Mouse (Mus musculus): ENCODE data around the gene Zfp146. TPM values are rescaled to one million over a fixed set of nuclear protein-coding genes. Genes with fewer than 3 reads are reported as not detected.
"Not testable (repeated sequence)": the region's sequence is repeated elsewhere in the genome, so short reads cannot be mapped to it uniquely, and the experiment has no call there.

The Zfp146 gene
- polyA plus RNA-seq (2015; fragmentation: Nextera tagmentation; extraction: Ambion mirVana) = 17.5 and 18.6 TPM in 2 replicates

DNA sequence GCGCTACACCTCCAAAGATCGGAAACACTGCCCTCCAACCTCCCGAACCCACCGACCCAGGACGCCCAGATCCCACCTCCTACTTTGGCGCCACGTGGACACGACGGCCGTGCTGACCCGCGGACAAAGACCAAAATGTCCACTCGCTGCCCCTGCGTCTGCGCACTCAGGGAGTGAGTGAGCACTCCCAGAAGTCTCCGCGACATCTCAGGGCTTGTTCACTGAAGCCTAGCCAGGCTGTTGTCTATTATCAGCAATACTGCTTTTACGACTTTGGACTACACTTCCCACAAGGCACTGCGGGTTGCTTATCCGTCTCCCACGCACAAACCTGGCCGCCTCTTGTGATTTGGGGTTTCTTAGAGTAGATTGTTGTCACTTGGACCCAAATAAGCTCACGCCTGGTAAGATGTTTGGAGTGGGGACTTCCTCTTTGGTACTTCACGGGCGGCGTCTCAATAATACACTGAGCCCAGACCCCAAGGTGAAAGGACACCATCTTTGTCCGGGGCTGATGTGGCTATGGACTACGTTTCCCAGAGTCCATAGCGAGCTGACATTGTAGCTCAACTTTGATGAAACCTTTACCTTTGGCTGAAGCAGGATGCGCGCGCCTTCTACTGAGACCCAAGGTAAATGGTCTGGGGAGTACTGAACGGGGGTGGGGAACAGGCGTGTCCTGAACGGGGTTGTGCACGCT, at the start of gene Zfp146:
Gene Zfp146 (minus strand): TSS at position 168 of the 700 bp plus-strand sequence.
- H3K9me3 ChIP-seq = peaks cover 15% of the 10 kb centered on the region
- H3K36me3 ChIP-seq = peaks cover 31% of the 10 kb centered on the region
- H3K4me2 ChIP-seq = peak within 1 kb of the TSS; percentile 77
- peak within 1 kb of the TSS; percentile 79 for H3K9ac ChIP-seq
- WGBS = under 1% methylated on average over 36 of the region's 36 CpGs
- peaks cover 28% of the 10 kb centered on the region for H3K4me1 ChIP-seq (replicated peaks)
- peak; percentile 96 for ATAC-seq (ENCODE audit: low FRiP score)
- H3K27me3 ChIP-seq = no peaks in the 10 kb centered on the region
- peak within 1 kb of the TSS; percentile 92 for H3K27ac ChIP-seq
- peak within 1 kb of the TSS; percentile 62 for H3K4me3 ChIP-seq

DNA sequence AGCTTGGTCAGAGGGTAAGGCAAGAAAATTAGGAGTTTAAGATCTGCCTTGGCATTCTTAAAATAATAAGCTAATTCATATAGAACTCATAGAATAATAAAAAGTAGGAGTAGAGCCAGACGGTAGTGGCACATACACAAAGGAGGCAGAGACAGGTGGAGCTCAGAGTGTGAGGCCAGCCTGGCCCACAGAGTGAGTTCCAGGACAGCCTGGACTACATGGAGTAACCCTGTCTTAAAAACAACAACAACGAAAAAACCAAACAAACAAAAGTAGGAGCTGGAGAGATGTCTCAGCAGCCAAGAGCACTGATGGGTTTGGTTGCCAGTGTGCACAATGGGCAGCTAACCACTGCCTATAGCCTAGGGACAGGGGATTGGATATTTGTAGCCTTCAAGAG, 47.7 kb upstream of the Zfp146 start:
- H3K36me3 ChIP-seq = peaks cover 3% of the 10 kb centered on the region
- ATAC-seq (ENCODE audit: low FRiP score) = 0 out of 2 replicates have a peak, but pooled peaks have one; percentile 46
- H3K9ac ChIP-seq = no peak overlapping the region
- WGBS = 76% methylated on average over 2 of the region's 2 CpGs
- no peaks in the 10 kb centered on the region for H3K27me3 ChIP-seq
- no peaks in the 10 kb centered on the region for H3K9me3 ChIP-seq
- no peak overlapping the region for H3K4me3 ChIP-seq
- H3K4me2 ChIP-seq = no peak overlapping the region
- peaks cover 13% of the 10 kb centered on the region for H3K4me1 ChIP-seq (replicated peaks)
- no peak overlapping the region for H3K27ac ChIP-seq

DNA sequence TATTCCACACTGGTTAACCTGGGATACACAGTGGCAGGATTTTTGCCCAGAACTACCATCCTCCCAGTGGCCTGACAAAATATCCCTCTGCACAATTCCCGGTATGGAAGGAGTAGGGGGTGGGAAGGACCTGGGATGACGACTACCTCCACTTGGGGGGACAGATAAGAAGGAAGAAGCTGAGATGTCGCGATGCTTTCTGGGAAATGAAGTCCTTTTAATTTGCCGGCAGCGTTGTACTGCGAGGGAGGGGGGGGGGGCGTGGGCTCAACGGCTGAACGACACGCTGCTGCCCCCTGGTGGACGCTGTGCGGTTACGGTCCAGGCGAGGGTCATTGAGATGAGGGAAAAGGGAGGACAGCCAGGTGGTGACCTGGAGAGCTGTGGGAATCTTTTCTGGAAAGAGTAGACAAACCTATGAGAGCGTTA, 47.2 kb upstream of the Zfp146 start:
- ATAC-seq (ENCODE audit: low FRiP score) = peak; percentile 72
- Histone ChIP-seq H3K4me3 (peak overlapping the region; percentile 22), H3K36me3 (no peaks in the 10 kb centered on the region), H3K27me3 (no peaks in the 10 kb centered on the region), H3K4me1 (replicated peaks) (peaks cover 13% of the 10 kb centered on the region), H3K4me2 (peak overlapping the region; percentile 51), H3K9me3 (no peaks in the 10 kb centered on the region), H3K27ac (peak overlapping the region; percentile 72), H3K9ac (peak overlapping the region; percentile 63; the same call in 1 of the 2 replicates)
- WGBS = under 1% methylated on average over 16 of the region's 16 CpGs

- Histone ChIP-seq H3K27me3 (no peaks in the 10 kb centered on the region), H3K36me3 (no peaks in the 10 kb centered on the region), H3K9me3 (no peaks in the 10 kb centered on the region), H3K4me2 (no peak overlapping the region), H3K4me1 (replicated peaks) (peaks cover 13% of the 10 kb centered on the region), H3K4me3 (no peak overlapping the region), H3K27ac (no peak overlapping the region), H3K9ac (no peak overlapping the region)
- ATAC-seq (ENCODE audit: low FRiP score) = no peak
- WGBS = 60% methylated on average over 3 of the region's 3 CpGs
Measured at GRCm38 (mm10) chr7:30215875-30216274, 46.3 kb upstream of the Zfp146 start.

DNA sequence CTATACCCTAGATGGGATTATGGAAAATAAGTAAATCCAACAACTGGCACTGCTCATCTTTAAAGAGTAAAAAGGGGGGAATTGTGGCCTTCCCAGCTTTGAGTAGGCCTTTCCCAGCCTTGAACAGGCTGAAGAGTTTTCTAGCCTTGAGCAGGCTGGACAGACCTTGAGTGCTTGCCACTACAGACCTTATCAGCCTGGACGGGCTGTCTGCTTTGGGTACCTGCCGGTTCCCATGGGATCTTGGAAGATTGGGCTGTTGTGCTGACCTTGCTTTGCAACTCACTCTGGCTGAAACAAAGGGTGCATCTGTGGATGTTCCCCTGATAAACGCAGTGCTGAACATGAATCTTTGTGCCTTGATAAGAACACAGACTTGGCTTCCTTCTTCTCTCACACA, 44.3 kb upstream of the Zfp146 start:
- Histone ChIP-seq H3K36me3 (no peaks in the 10 kb centered on the region), H3K4me1 (replicated peaks) (peaks cover 1% of the 10 kb centered on the region; the same call in 1 of the 2 replicates), H3K9ac (no peak overlapping the region), H3K27me3 (no peaks in the 10 kb centered on the region), H3K27ac (no peak overlapping the region), H3K4me3 (no peak overlapping the region), H3K4me2 (no peak overlapping the region), H3K9me3 (no peaks in the 10 kb centered on the region)
- ATAC-seq (ENCODE audit: low FRiP score) = no peak
- WGBS = 93% methylated on average over 3 of the region's 3 CpGs

GRCm38 (mm10) chr7:30211025-30211424, 41.5 kb upstream of the Zfp146 start:
- no peak overlapping the region for H3K4me3 ChIP-seq
- no peaks in the 10 kb centered on the region for H3K36me3 ChIP-seq
- ATAC-seq (ENCODE audit: low FRiP score) = no peak
- 0 out of 2 replicates have a peak, but pooled peaks cover 2% of the 10 kb centered on the region for H3K27me3 ChIP-seq
- H3K27ac ChIP-seq = no peak overlapping the region
- no peaks in the 10 kb centered on the region for H3K9me3 ChIP-seq
- no peaks in the 10 kb centered on the region for H3K4me1 ChIP-seq (replicated peaks)
- WGBS = 19% methylated on average over 4 of the region's 4 CpGs
- H3K9ac ChIP-seq = no peak overlapping the region
- no peak overlapping the region for H3K4me2 ChIP-seq

GRCm38 (mm10) chr7:30206364-30206763, 36.8 kb upstream of the Zfp146 start:
- H3K4me3 ChIP-seq; H3K27me3 ChIP-seq; H3K36me3 ChIP-seq; ATAC-seq (ENCODE audit: low FRiP score); H3K9me3 ChIP-seq; H3K27ac ChIP-seq; H3K4me1 ChIP-seq (replicated peaks); H3K9ac ChIP-seq; H3K4me2 ChIP-seq: not testable (repeated sequence)
- 52% methylated on average over 5 of the region's 5 CpGs for WGBS

DNA sequence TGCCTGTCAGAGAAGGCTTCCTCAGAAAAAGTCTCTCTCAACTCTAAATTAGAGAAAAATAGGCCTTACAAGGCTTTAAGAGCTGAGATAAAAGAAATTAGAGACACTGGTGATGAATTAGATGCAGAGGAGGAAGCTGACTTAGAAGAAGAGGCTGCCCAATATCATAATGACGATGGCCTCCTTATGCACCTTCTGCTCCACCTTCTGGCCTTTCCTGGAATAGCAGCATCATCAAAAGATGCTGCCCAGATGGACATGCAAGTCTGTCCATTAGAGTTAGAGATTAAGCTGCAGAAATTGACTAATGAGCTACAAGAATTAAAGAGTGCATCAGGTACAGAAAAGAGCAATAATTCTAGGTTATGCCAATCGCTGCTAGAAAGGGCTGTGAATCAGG, 35.8 kb upstream of the Zfp146 start:
- no peak overlapping the region for H3K4me2 ChIP-seq
- ATAC-seq (ENCODE audit: low FRiP score) = no peak

GRCm38 (mm10) chr7:30204380-30204779, 34.8 kb upstream of the Zfp146 start:
- 21% methylated on average over 8 of the region's 8 CpGs for WGBS
- no peak overlapping the region for H3K27ac ChIP-seq
- H3K9ac ChIP-seq = no peak overlapping the region
- no peak overlapping the region for H3K4me3 ChIP-seq
- H3K27me3 ChIP-seq = 0 out of 2 replicates have a peak, but pooled peaks cover 2% of the 10 kb centered on the region
- H3K36me3 ChIP-seq = no peaks in the 10 kb centered on the region
- H3K4me1 ChIP-seq (replicated peaks) = peaks cover 6% of the 10 kb centered on the region
- H3K4me2 ChIP-seq = 0 out of 2 replicates have a peak overlapping the region, but pooled peaks have one; percentile 18
- no peak for ATAC-seq (ENCODE audit: low FRiP score)
- no peaks in the 10 kb centered on the region for H3K9me3 ChIP-seq

More for the DNA sequence above, 35.8 kb upstream of the Zfp146 start:
- H3K4me1 ChIP-seq (replicated peaks) = peaks cover 6% of the 10 kb centered on the region
- H3K27ac ChIP-seq = no peak overlapping the region
- no peaks in the 10 kb centered on the region for H3K9me3 ChIP-seq
- H3K27me3 ChIP-seq = 0 out of 2 replicates have a peak, but pooled peaks cover 2% of the 10 kb centered on the region
- H3K36me3 ChIP-seq = no peaks in the 10 kb centered on the region
- no peak overlapping the region for H3K4me3 ChIP-seq
- H3K9ac ChIP-seq = no peak overlapping the region
- 3% methylated on average over 2 of the region's 2 CpGs for WGBS

DNA sequence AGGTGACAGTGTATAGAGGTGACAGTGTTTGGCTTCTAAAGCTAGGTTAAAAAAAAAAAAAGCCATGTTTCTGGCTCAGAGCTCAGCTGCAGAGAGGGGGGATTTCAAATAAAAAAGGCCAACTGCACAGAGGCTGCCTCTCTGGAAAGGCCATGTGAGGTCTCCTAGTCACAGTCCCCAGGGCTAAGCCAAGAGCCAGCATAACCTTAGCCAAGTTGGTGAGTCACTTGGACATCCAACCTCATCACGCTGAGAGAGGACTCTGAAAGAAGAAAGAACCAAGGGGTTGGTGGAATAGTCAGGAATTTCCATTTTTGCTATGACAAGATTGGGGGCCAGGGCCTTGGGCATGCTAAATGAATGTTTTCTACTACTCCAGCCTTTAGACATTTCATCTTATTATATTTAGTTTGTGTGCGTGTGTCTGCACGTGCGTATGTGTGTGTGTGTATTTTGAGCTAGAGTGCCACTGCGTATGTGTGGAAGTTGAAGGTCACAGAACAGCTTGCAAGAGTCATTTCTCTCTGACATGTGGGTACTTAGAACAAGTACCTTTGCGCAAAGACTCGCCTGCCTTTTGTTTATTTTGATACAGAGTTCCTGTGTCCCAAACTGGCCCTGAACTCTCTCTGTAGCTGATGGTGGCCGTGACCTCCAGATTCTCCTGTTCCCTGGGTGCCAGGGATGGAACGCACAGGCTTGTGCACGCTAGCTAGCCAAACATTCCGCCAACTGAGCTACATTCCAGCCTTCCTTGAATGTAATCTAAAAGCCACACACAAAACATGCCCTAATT, 33.5 kb upstream of the Zfp146 start:
- no peak overlapping the region for H3K9ac ChIP-seq
- ATAC-seq (ENCODE audit: low FRiP score) = no peak

GRCm38 (mm10) chr7:30200661-30201060, 31.1 kb upstream of the Zfp146 start:
- not testable (repeated sequence) for H3K36me3 ChIP-seq; H3K27ac ChIP-seq; H3K9me3 ChIP-seq; H3K4me2 ChIP-seq; ATAC-seq (ENCODE audit: low FRiP score); H3K4me3 ChIP-seq; H3K9ac ChIP-seq; H3K27me3 ChIP-seq
- H3K4me1 ChIP-seq (replicated peaks) = peaks cover 11% of the 10 kb centered on the region
- WGBS = 96% methylated on average over 5 of the region's 5 CpGs

More for the DNA sequence above, 33.5 kb upstream of the Zfp146 start:
- WGBS = 84% methylated on average over 11 of the region's 11 CpGs
- Histone ChIP-seq H3K4me2 (no peak overlapping the region), H3K27me3 (0 out of 2 replicates have a peak, but pooled peaks cover 2% of the 10 kb centered on the region), H3K4me1 (replicated peaks) (peaks cover 11% of the 10 kb centered on the region), H3K36me3 (no peaks in the 10 kb centered on the region), H3K27ac (no peak overlapping the region), H3K4me3 (no peak overlapping the region), H3K9me3 (no peaks in the 10 kb centered on the region)

GRCm38 (mm10) chr7:30200200-30200599, 30.6 kb upstream of the Zfp146 start:
- Histone ChIP-seq H3K9me3 (no peaks in the 10 kb centered on the region), H3K4me3 (no peak overlapping the region), H3K4me2 (no peak overlapping the region), H3K27ac (no peak overlapping the region), H3K36me3 (no peaks in the 10 kb centered on the region), H3K9ac (no peak overlapping the region), H3K27me3 (no peaks in the 10 kb centered on the region), H3K4me1 (replicated peaks) (peaks cover 15% of the 10 kb centered on the region)
- WGBS = 89% methylated on average over 5 of the region's 5 CpGs
- ATAC-seq (ENCODE audit: low FRiP score) = no peak
